In genomic region chr6:83713271-83714136, GRCm38 (mm10) we compare ENCODE assay signal across 25 mouse cellular contexts. TPM values are rescaled to one million over a fixed set of nuclear protein-coding genes. Genes with fewer than 3 reads are reported as not detected.
"Had no signal": no experiment of that assay in that cellular context is flagged by ENCODE, and none has a peak within 500 bp of the region (broad histone marks: within the 10 kb centered on the region; RNA-seq: fewer than 3 reads in every experiment).

No protein-coding gene starts in this region.

- H3K4me2 ChIP-seq: liver, embryonic 13.5 days; lung, embryonic 14.5 days; neural tube, embryonic 12.5 days; stomach, embryonic 15.5 days had no signal

- DNase-seq: kidney, adult 18-20 months; kidney, adult 9 months; kidney, postnatal 25 days; layer of hippocampus, adult 9-11 months; liver, embryonic 13.5 days; lung, embryonic 14.5 days; retina, postnatal 1 day; right cerebral cortex, postnatal 25 days; spleen, adult 18-20 months; thymus, adult 2 months; thymus, postnatal 25 days had no signal

- H3K4me3 ChIP-seq: layer of hippocampus, adult 2 months; liver, embryonic 13.5 days; myocyte; neural tube, embryonic 12.5 days; stomach, embryonic 15.5 days had no signal

- ATAC-seq: intestine, embryonic 16.5 days; lung, postnatal 0 days; midbrain, embryonic 16.5 days had no signal

- H3K36me3 ChIP-seq: liver, embryonic 13.5 days; neural tube, embryonic 12.5 days; stomach, embryonic 15.5 days had no signal

- H3K27ac ChIP-seq: layer of hippocampus, adult 2 months; liver, embryonic 13.5 days; macrophage; neural tube, embryonic 12.5 days; stomach, embryonic 15.5 days had no signal

- H3K9ac ChIP-seq: liver, embryonic 13.5 days; lung, embryonic 14.5 days; neural tube, embryonic 12.5 days; stomach, embryonic 15.5 days had no signal

- H3K9me3 ChIP-seq: liver, embryonic 13.5 days; neural tube, embryonic 12.5 days; stomach, embryonic 15.5 days had no signal

RNA-seq across cellular contexts. Expression of gene Vax2, which starts 2.4 kb away (rescaled TPM):
- polyA plus RNA-seq: intestine, embryonic 16.5 days; kidney, embryonic 16.5 days; large intestine, adult 2 months; liver, adult 2 months; liver, embryonic 13.5 days; liver, embryonic 16.5 days; lung, embryonic 14.5 days; lung, postnatal 0 days; macrophage; midbrain, embryonic 16.5 days; stomach, embryonic 15.5 days had no signal

RNA-seq across cellular contexts. Expression of gene Atp6v1b1, which starts 29.3 kb away (rescaled TPM):
- polyA plus RNA-seq: intestine, embryonic 16.5 days; large intestine, adult 2 months; limb, embryonic 11.5 days; liver, adult 2 months; liver, embryonic 13.5 days; liver, embryonic 16.5 days; lung, embryonic 14.5 days; macrophage; midbrain, embryonic 16.5 days; myocyte; neural tube, embryonic 12.5 days had no signal

RNA-seq across cellular contexts. Expression of gene Cd207, which starts 35.8 kb away (rescaled TPM):
- polyA plus RNA-seq: intestine, embryonic 16.5 days; kidney, embryonic 16.5 days; large intestine, adult 2 months; limb, embryonic 11.5 days; limb, embryonic 14.5 days; lung, embryonic 14.5 days; lung, postnatal 0 days; macrophage; midbrain, embryonic 16.5 days; myocyte; neural tube, embryonic 12.5 days had no signal

RNA-seq across cellular contexts. Expression of gene Ankrd53, which starts 48.9 kb away (rescaled TPM):
- polyA plus RNA-seq: intestine, embryonic 16.5 days; large intestine, adult 2 months; limb, embryonic 14.5 days; liver, adult 2 months; liver, embryonic 13.5 days; liver, embryonic 16.5 days; macrophage; stomach, embryonic 15.5 days had no signal

RNA-seq across cellular contexts. Expression of gene Clec4f, which starts 57.5 kb away (rescaled TPM):
- polyA plus RNA-seq: large intestine, adult 2 months; limb, embryonic 11.5 days; limb, embryonic 14.5 days; lung, embryonic 14.5 days; lung, postnatal 0 days; macrophage; midbrain, embryonic 16.5 days; myocyte; neural tube, embryonic 12.5 days had no signal
